Mouse (Mus musculus) forebrain, embryonic 16.5 days (tissue): ENCODE data around the gene Slc38a6. TPM values are rescaled to one million over a fixed set of nuclear protein-coding genes. Genes with fewer than 3 reads are reported as not detected.

Source experiments
- ATAC-seq: fragments of 200-750 bp; cut with Nextera tagmentation; 2 replicates; pipeline ENCODE4 v1.8.0; 2017; ENCODE audit warnings: mild to moderate bottlenecking, moderate library complexity
- H3K27ac ChIP-seq: fragments of 300-500 bp; sonication (generic); 2 replicates; pipeline ENCODE4 v1.5.1; 2014; ENCODE audit warnings: low read length, control low read depth
- H3K27me3 ChIP-seq: fragments of 300-500 bp; sonication (generic); replicated peaks from 2 replicates; pipeline ENCODE4 v1.6.1; 2014; ENCODE audit warnings: low read length; ENCODE audit not compliant: control insufficient read depth, insufficient read depth
- H3K36me3 ChIP-seq: fragments of 300-500 bp; sonication (generic); 2 replicates; pipeline ENCODE4 v1.6.1; 2014; ENCODE audit not compliant: control insufficient read depth, insufficient read depth
- H3K4me1 ChIP-seq: fragments of 300-500 bp; sonication (generic); replicated peaks from 2 replicates; pipeline ENCODE4 v1.6.1; 2014; ENCODE audit warnings: low read length; ENCODE audit not compliant: control insufficient read depth, insufficient read depth
- H3K4me2 ChIP-seq: fragments of 300-500 bp; sonication (generic); 2 replicates; pipeline ENCODE4 v1.6.1; 2014; ENCODE audit warnings: mild to moderate bottlenecking, low read length, control low read depth
- H3K4me3 ChIP-seq: fragments of 300-500 bp; sonication (generic); replicated peaks from 2 replicates; pipeline ENCODE4 v1.5.1; 2014; ENCODE audit warnings: mild to moderate bottlenecking, low read length, control low read depth
- H3K9ac ChIP-seq: fragments of 300-500 bp; sonication (generic); replicated peaks from 2 replicates; pipeline ENCODE4 v1.6.1; 2014; ENCODE audit warnings: low read depth, low read length, control low read depth
- H3K9me3 ChIP-seq: fragments of 300-500 bp; sonication (generic); 2 replicates; pipeline ENCODE4 v1.6.1; 2016; ENCODE audit warnings: low read length; ENCODE audit not compliant: control insufficient read depth
- WGBS: fragments of 180-500 bp; shearing (Covaris S2); extraction: QIAGEN DNeasy Blood & Tissue Kit; methylation state at CpG from one replicate; pipeline ENCODE4 v1.1.7; 2014; 5-methylcytosine and 5-hydroxymethylcytosine counted together
- polyA plus RNA-seq: library from polyadenylated mRNA; unstranded; fragments of >200 nt; fragmentation: Nextera tagmentation; extraction: Ambion mirVana; gene quantifications from 2 replicates; pipeline ENCODE4 v1.2.1, GENCODE M21; 2015

Gene Slc38a6
- polyA plus RNA-seq, 1 experiment from 2014 or later: 9.6 TPM

DNA sequence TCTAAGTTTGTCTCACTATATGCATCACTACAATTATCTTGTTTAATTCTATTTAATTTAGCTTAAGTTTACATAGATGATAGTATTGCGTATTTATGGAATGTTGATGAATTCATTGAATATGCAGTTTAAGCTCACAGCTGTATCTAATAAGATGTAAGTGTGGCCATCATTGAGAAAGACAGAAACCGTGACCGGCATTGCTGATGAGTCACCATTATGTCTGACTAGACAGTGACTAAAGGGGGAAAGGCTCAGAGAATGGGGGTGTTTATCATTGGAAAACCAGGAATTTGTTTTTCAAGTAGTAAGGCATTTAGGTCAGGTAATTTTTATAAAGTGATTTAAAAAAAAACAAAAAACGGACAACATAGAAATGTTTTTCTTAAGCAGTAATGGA, 21.2 kb downstream of the Slc38a6 start:
- H3K9me3 ChIP-seq: no peaks in the 10 kb centered on the region
- no peaks in the 10 kb centered on the region for H3K36me3 ChIP-seq
- H3K4me3 ChIP-seq: no peak overlapping the region
- no peak overlapping the region for H3K4me2 ChIP-seq
- no peak for ATAC-seq
- H3K27ac ChIP-seq: no peak overlapping the region
- no peak overlapping the region for H3K9ac ChIP-seq
- H3K4me1 ChIP-seq: no peaks in the 10 kb centered on the region
- 89% methylated on average over 4 of the region's 4 CpGs for WGBS
- H3K27me3 ChIP-seq: no peaks in the 10 kb centered on the region

DNA sequence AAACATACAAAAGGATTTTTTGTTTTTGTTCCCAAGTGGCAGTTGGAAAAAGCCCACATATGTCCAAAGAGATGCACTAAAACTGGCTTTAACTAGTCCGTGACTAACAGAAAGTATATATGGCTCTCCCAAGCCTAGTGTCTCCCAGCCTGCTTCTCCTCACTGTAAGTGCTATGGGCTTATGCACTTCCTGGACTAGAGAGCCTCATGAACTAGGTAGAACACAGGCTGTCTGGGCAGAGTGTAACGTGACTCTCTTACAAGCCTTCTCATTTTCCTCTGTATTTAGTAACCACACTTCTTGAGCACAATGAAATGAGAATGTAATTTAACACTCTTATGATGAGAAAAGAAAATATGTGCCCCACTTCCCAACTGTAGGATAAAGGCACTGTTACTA, 22.1 kb downstream of the Slc38a6 start:
- Histone ChIP-seq H3K4me3 (no peak overlapping the region), H3K9ac (no peak overlapping the region), H3K36me3 (no peaks in the 10 kb centered on the region), H3K4me2 (no peak overlapping the region), H3K4me1 (no peaks in the 10 kb centered on the region), H3K9me3 (no peaks in the 10 kb centered on the region), H3K27me3 (no peaks in the 10 kb centered on the region), H3K27ac (no peak overlapping the region)
- WGBS: 93% methylated on average over 2 of the region's 2 CpGs
- no peak for ATAC-seq

DNA sequence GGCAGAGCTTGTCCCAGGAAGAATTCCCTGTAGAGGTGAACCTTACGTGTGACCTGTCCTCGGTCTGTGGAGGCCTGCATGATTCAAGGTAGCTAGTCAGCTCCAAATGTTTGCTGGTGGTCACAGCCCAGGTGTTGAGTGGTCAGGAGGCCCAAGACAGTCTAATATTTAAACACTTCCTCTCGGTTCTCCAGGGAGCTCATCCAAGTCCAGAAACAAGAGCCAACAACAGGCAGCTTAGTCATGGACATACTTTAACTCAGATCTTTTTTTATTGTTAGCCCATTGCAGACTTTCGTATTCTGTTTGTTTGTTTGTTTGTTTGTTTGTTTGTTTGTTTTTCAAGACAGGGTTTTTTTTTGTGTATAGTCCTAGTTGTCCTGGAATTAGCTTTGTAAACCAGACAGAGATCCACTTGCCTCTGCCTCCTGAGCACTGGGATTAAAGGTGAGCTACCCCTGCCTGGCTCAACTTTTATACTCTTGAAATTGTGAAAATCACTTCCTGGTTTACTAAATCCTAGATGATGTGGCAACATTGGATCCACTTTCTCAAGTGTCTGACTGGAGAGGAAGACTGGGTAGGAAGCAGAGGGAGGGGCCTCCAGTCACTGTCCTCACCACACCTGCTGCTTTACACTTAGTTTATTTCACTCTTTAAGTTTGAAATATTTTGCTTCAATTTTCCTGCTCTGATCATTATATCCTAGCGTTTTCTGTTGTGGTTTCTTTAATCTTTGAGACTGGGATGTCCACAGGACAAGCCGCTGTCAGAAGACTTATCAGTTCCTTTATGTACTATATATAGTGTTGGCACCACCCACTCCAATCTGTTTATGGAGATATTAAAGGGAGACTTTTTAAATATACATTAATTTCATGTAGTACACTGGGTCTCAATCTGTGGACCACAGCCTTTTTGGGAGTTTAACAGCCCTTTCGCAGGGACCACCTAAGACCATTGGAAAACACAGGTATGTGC, 31.4 kb downstream of the Slc38a6 start:
- Histone ChIP-seq H3K27ac (no peak overlapping the region), H3K4me2 (no peak overlapping the region), H3K36me3 (no peaks in the 10 kb centered on the region), H3K4me3 (no peak overlapping the region), H3K9me3 (no peaks in the 10 kb centered on the region), H3K9ac (no peak overlapping the region), H3K4me1 (no peaks in the 10 kb centered on the region), H3K27me3 (no peaks in the 10 kb centered on the region)
- WGBS: 89% methylated on average over 7 of the region's 7 CpGs
- no peak for ATAC-seq

DNA sequence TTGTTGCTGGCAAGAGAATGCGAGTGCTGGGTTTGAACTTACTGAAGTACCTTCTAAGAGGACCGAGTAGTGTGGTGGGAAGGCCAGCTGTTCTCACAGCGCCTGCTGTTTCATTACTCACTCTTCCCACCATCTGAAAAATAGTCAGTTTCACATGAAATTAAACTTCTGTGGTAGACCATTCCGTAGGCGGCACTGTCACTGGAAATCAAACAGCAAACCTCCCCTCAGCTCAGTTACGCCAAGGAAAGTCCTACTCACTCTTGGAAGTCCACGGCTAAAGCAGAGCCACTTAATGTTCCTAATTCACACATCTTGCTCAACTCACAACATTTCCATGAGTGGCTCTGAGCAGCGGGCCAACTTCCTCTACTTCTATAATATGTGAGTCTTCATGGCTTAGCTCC, 37.6 kb downstream of the Slc38a6 start:
- H3K4me2 ChIP-seq: no peak overlapping the region
- H3K27ac ChIP-seq: no peak overlapping the region
- ATAC-seq: no peak
- H3K4me1 ChIP-seq: no peaks in the 10 kb centered on the region
- H3K36me3 ChIP-seq: no peaks in the 10 kb centered on the region
- no peak overlapping the region for H3K9ac ChIP-seq
- no peaks in the 10 kb centered on the region for H3K9me3 ChIP-seq
- H3K4me3 ChIP-seq: no peak overlapping the region
- H3K27me3 ChIP-seq: no peaks in the 10 kb centered on the region
- WGBS: 94% methylated on average over 8 of the region's 8 CpGs

DNA sequence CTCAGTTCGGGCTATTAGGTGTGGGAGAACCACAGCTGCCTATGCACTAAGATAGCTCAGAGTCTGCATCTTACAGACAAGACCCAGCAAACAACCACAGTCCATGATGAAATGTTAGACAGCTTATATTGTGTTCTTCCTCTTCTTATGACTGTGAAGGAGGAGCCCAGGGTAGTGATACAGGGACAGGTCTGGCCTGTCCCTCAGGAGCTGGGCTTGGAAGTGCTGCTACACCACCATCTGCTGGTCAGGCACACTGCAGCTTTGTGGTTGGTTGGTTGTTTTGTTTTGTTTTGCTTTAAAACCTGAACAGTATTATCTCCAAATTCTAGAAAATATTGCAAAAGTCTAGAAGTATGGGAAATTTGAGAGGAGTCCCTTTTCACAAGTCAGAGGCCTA, 38.2 kb downstream of the Slc38a6 start:
- no peaks in the 10 kb centered on the region for H3K9me3 ChIP-seq
- H3K4me1 ChIP-seq: no peaks in the 10 kb centered on the region
- no peaks in the 10 kb centered on the region for H3K36me3 ChIP-seq
- no peak overlapping the region for H3K4me3 ChIP-seq
- H3K9ac ChIP-seq: no peak overlapping the region
- no peak overlapping the region for H3K27ac ChIP-seq
- no peak overlapping the region for H3K4me2 ChIP-seq
- WGBS: 95% methylated on average over 1 of the region's 1 CpGs
- ATAC-seq: no peak
- H3K27me3 ChIP-seq: no peaks in the 10 kb centered on the region

DNA sequence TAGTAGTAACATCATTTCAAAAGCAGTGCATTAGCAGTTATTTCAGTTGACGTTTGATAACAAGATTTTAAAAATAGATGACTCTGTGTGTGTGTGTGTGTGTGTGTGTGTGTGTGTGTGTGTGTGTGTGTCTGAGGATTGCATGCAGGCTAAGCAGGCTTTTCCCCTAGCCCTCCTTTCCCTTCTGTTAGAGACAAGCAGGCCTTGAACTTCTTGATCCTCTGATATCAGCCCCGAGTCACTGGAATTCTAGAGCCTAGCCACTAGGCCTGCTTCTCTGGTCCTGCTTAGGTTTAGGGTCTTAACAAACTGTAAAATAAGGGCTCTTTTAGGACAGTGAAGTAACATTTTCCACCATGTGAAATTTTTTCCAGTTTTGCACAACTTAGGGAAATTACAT, 38.6 kb downstream of the Slc38a6 start:
- Histone ChIP-seq H3K4me2 (no peak overlapping the region), H3K27ac (no peak overlapping the region), H3K9ac (no peak overlapping the region), H3K4me1 (no peaks in the 10 kb centered on the region), H3K27me3 (no peaks in the 10 kb centered on the region), H3K9me3 (no peaks in the 10 kb centered on the region), H3K4me3 (no peak overlapping the region), H3K36me3 (no peaks in the 10 kb centered on the region)
- WGBS: 72% methylated on average over 2 of the region's 2 CpGs
- no peak for ATAC-seq

DNA sequence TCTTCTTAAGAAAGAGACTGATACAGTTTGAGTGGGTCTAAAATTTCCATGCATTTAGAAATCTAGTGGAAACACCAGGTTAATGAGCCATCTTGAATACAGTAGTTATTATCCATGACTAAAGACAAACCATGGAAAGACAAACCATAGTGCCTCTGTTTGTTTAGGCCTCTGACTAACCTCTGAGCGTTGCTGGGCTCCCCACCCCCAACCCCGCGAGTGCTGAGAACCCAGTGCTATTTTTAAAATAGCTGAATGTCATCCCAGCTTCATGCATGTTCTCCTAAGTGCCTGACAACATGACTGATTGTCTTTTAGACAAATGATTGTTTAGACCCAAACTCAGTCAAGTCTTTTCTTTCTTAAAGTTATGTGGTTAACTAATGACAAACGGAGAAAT, 39.0 kb downstream of the Slc38a6 start:
- no peaks in the 10 kb centered on the region for H3K36me3 ChIP-seq
- WGBS: 42% methylated on average over 4 of the region's 4 CpGs
- ATAC-seq: no peak
- H3K9me3 ChIP-seq: no peaks in the 10 kb centered on the region
- no peak overlapping the region for H3K9ac ChIP-seq
- H3K27me3 ChIP-seq: no peaks in the 10 kb centered on the region
- H3K4me3 ChIP-seq: no peak overlapping the region
- no peak overlapping the region for H3K4me2 ChIP-seq
- H3K4me1 ChIP-seq: no peaks in the 10 kb centered on the region
- no peak overlapping the region for H3K27ac ChIP-seq

DNA sequence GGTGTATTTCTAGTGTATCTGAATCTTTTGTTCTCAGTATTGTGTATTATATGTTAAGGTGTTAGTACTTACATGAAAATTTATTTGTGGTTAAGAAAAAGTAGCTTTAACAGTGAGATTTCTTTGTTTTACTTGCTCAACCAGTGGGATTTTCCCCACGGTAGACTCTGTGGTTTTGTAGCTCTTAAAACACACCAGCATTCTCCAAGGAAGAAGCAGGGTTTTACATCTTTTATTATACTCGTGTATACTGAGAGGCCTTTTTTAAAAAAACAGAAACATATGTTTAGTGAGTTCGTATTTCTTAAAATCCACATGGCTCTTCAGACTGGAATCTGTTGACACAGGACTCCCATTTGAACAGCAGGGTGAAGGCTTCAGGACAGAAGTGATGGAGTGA, 40.8 kb downstream of the Slc38a6 start:
- H3K4me2 ChIP-seq: no peak overlapping the region
- H3K4me1 ChIP-seq: no peaks in the 10 kb centered on the region
- no peak overlapping the region for H3K9ac ChIP-seq
- H3K36me3 ChIP-seq: no peaks in the 10 kb centered on the region
- 70% methylated on average over 3 of the region's 3 CpGs for WGBS
- H3K4me3 ChIP-seq: no peak overlapping the region
- H3K27ac ChIP-seq: no peak overlapping the region
- H3K9me3 ChIP-seq: no peaks in the 10 kb centered on the region
- ATAC-seq: no peak
- H3K27me3 ChIP-seq: no peaks in the 10 kb centered on the region

DNA sequence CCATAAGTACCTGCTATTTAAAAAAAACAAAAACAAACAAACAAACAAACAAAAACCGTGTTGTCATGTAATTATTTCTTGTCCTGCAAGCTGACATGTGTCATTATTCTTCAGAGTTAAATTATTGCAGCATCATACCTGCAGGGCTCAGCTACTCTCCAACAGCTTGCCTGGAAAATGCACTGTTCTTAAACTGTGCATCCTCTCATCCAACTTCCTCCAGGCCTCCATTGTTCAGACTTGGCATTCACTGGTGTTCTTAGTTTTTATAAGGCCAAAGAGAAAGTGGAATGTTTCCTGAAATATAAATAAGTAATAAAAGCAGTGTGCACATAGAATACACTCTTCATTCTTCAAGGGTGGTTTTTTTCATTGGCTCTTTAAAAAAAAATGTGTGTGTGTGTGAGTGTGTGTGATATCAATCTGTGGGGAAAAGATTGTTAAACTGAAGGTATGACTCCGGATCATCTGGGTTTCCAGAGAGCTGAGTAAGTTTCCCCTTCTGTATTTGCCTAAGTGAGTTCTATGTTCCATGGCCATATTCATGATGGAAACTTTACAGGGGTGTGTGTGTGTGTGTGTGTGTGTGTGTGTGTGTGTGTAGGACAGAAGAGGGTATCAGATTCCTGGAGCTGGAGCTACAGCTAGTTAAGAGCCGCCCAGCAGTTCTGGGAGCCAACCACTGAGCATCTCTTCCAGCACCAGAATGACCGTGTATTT, 42.0 kb downstream of the Slc38a6 start:
- Histone ChIP-seq H3K4me3 (no peak overlapping the region), H3K4me2 (no peak overlapping the region), H3K27ac (no peak overlapping the region), H3K27me3 (no peaks in the 10 kb centered on the region), H3K9ac (no peak overlapping the region), H3K36me3 (no peaks in the 10 kb centered on the region), H3K9me3 (no peaks in the 10 kb centered on the region), H3K4me1 (no peaks in the 10 kb centered on the region)
- no peak for ATAC-seq
- WGBS: 88% methylated on average over 4 of the region's 4 CpGs
